Mouse (Mus musculus) gastrocnemius, adult 8-10 months (tissue): ENCODE data around the gene Prkcg. TPM values are rescaled to one million over a fixed set of nuclear protein-coding genes. Genes with fewer than 3 reads are reported as not detected.
A peak's percentile ranks its signal among the peaks of the same experiment; 100 is the strongest.
"Not testable (repeated sequence)": the region's sequence is repeated elsewhere in the genome, so short reads cannot be mapped to it uniquely, and the experiment has no call there.

Source experiments
- DNase-seq, 2 experiments: peaks; one replicate each; pipeline ENCODE4 v3.0.0; 2022; ENCODE audit warnings: low spot score in 2 of 2
- total RNA-seq, 4 experiments: library from RNA; stranded (reverse); gene quantifications; 2 replicates each; pipeline ENCODE4 v1.2.4; 2022

Prkcg gene
- under 1 TPM; 0.29 to 0.94 (median 0.67) TPM for total RNA-seq

DNA sequence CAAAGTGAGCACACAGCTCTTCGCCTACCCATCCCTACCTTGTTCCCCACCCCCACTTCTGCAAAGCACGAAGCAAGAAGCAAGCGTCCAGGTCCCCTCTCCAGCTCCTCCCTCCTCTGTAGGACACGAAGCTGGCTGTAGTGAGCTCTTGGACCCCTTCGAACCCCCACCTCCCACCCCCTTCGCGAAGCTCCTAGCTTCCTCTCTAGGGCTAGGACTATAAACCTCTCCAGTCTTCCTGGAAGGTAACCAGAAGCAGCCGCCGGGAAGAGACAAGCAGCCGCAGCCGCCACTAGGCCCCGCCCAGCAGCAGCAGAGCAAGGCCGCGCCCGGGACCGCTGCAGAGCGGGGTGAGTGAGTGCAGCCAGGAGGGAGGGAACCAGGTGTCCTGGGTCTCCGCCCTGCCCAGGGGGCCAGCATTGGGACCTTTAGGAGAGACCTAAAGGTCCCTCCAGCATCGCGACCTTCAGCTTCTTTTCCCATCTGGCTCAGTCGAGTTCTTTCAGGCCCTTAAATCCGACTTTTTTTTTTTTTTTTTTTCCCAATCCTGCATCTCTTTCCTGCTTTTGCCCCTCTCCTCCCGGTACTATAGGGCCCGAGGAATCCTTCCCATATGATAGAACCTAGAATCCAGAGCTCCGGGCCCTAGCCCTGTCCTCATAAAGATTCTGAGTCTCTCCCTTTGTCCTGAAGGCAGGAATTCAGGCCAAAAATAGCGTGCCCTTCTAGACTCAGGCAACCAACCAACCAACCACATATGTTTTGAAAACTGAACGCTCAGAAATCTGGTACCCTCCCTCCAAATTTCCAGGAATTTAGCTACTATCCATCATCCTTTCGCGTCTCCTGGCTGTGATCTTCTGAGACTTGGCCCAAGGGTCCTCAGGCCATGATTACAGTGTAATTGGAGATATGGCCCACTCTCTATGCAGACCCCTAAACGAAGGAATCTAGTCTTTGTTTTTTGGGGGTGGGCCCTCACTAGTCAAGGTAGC is at the start of gene Prkcg, which contains the start of gene Myadm:
Gene Prkcg, plus strand, starts transcription at position 204 of the 995 bp plus-strand sequence.
Gene Myadm, plus strand, starts transcription at position 105 of the 995 bp plus-strand sequence.
- DNase-seq, result peak; percentile 54 to 71

DNA sequence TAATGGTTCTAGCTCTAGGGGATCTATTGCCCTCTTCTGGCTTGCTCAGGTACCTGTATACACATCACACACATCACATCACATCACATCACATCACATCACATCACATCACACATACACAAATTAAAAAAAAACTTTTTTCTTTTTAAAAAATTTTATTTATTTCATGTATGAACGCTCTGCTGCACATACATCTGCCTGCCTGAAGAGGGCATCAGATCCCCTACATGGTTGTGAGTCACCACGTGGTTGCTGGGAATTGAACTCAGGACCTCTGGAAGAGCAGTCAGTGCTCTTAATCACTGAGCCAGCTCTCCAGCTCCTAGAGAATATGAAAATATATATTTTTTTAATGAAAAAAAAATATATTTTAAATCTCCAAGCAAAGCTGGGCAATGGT is 49.8 kb upstream of the Prkcg start:
- DNase-seq, result no peak

DNA sequence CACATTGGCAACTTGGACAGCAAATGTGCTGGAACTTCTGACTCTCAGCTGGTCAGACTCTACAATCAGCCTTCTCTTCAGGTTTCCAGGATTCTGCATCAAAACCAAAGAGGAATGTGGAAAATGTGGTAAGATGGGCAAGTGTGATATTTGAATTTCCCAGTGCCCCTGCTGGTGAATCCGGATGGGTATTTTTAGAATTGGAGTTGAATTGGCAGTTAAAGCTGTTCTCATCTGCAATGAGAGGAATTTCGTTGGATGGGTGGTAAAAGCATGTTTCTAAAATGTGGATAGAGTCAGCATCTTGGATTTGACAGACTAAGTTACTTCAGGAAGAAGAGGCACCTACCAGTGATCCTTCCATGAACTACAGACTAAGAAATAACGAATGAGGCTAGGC is 28.3 kb upstream of the Prkcg start:
- DNase-seq, result no peak

DNA sequence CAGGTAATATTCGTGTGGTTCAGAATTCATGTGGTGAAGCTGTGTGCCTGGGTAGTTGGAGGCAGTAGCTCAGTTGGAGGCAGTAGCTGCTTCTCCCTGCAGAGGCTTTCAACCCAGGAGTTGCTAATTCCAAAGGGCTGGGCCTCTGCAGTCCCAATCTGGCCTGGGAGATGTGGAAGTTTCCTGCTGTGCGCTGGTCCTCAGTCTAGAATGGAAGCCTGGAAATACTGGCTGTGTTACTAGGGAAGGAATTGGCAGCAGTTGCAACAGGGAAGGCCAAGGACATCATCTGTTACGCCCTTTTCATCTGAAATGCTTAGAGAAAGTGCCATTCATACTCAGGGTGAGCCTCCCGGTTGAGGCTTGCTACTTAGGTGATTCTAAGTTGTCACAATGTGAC is 27.5 kb upstream of the Prkcg start:
- no peak for DNase-seq

DNA sequence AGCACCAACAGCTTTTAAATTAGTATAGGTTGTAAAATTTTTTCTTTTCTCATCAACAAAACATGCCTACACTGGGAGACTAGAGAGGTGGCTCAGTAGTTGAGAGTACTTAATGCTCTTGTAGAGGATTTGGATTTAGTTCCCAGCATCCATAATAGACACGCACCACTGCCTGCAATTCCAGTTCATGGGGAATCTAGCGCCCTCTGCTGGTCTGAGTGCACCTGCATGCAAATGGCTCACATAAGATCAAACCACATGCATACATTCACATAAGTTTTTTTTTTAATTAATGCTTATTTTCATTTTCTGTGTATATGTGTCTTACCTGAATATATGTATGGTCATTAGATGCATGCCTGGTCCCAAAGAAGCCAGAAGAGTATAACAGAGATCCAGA is 26.2 kb upstream of the Prkcg start:
- DNase-seq, result no peak

DNA sequence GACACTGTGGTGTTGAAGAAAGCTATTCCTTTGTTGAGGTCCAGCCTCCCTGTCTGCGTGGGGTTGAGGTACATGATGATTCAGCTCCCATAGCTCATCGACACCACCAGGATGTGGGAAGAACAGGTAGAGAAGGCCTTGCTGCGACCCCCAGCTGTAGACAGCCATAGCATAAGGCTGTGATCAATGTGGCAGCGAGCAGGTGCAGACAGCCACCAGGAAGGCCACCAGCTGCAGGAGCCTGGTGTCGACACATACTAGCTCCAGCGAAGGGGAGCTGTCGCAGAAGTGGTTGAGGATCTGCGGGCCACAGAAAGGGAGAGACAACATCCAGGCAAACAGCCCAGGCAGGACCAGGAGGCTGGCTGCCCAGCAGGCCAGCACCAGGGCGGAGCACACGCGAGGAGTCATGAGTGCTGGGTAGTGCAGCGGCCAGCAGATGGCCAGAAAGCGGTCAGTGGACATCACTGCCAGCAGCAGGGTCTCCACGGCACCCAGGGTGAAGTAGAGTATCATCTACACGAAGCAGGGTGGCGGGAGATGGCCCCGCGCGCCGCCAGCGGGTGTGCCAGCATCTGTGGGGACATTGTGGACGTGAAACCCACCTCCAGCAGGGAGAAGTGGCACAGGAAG is 24.5 kb upstream of the Prkcg start:
- no peak for DNase-seq

DNA sequence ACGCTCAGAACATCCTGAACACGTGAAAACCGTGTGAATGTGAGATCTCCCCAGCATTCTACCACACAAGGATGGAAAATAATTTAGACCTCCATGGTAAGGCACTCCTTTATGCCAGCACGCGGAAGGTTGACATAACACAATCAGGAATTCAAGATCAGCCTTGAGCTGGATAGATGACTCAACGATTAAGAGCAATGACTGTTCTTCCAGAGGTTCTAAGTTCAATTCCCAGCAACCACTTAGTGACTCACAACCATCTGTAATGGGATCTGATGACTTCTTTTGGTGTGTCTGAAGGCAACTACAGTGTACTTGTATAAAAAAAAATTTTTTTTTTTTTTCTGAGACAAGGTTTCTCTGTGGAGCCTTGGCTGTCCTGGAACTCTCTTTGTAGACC is 23.7 kb upstream of the Prkcg start:
- no peak for DNase-seq

DNA sequence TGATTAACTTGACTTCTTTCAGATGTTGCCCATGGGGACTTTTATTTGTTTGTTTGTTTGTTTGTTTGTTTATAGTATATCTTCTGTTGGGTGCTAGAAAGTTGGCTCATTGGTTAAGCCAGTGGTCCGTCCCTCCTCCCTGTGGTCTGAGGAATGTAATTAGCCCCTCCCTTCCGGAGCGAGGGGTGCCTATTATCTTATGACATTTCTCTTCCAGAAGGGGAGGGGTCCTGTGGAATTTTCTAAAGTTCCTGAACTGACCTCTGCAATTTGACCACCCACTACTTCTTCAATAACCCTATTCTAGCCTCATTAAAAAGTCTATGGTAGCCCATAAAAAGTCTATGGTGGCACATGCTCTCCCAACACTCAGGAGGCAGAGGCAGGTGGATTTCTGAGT is 21.7 kb upstream of the Prkcg start:
- no peak for DNase-seq

DNA sequence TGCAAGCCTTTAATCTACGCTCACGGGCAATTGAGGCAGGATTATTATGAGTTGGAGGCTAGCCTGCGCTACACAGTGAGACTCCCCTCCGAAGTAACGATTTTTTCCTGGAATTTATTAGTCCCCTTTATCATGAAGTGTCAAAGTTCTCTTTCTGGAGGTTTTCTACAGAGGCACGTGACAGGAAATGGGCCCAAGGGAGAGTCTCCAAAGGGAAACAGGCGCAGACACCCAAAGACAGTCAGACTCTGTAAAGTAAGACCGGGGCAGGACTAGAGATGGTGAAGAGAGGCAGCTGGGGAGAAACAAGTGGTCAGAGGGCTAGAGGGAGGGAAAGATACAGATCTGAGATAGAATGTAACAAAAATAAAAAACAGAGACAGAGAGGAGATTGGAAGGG is 21.1 kb upstream of the Prkcg start:
- DNase-seq, result no peak

DNA sequence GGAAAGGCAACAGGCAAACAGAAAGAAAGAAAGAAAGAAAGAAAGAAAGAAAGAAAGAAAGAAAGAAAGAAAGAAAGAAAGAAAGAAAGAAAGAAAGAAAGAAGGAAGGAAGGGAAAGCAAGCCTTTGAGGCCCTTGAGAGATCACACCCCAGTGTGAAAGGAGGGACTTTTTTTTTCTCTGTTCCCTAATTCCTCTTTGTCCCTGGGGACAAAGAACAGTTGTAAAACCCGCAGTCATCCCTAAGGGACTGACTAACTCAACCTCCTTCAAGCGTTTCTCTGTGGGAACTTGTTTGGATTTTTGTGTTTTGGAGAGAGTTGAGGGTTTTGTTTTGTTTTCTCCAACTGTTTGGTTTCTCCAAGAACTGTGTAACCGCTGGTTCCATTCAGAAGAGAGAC is 20.7 kb upstream of the Prkcg start:
- no peak for DNase-seq

DNA sequence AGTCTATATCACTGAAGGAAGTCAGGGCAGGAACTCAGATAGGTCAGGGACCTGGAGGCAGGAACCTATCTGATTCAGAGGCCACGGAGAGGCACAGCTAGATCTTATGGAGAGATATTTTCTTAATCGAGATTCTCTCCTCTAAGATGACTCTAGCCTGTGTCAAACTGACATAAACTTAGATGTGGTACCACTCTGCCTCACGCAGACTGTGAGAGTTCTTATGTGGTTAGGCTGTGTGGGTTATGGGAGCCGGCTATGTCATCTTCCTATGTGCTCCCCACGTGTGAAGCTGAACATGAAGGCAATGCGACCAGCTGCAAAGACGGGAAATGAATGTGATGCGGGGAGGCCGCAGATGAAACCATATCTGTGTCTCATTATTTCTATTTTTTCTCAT is 16.8 kb upstream of the Prkcg start:
- DNase-seq, result no peak

DNA sequence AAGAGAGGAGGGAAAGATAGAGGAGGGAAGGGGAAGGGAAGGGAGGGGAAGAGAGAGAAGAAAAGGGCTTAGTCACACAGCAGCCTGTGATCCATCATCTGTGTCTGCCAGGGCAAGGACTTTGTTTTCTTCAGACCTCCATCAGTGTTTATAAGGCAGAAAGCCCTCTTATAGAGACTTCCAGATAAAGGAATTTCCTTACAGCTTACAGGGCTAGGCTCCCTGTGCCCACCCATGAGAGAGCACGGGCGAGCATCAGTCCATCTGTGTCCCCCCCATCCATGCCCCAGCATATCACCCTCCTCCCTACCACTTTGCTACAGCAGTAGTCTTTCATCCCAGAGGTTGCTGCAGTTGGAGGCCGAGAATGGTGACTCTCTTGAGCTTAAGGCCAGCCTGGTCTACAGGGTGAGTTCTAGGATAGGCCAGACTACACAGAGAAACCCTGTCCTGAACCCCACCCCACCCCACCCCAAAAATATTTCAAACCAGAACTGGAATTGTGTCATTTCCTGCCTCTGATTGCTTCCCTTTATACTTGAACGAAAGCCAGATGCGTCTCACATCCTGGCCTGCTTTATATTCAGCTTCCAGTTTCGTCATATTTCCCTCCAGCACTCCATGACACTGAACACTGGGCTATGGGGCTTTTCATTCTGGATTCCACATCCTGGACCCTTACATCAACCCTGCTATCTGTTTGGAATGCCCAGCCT is 13.4 kb upstream of the Prkcg start:
- DNase-seq, result no peak

DNA sequence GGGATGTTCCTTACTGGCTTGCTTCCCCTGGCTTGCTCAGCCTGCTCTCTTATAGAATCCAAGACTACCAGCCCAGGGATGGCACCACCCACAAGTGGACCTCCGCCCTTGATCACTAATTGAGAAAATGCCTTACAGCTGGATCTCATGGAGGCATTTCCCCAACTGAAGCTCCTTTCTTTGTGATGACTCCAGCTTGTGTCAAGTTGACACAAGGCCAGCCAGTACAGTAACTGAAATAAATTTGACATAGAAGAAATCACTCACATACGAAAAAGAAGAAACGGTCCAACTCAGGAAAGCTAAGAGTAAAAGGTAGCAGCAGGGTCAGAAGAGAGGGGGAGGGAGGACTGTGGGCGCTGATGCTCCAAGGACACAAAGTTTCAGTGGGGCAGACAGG is 12.2 kb upstream of the Prkcg start:
- DNase-seq, result not testable (repeated sequence)

DNA sequence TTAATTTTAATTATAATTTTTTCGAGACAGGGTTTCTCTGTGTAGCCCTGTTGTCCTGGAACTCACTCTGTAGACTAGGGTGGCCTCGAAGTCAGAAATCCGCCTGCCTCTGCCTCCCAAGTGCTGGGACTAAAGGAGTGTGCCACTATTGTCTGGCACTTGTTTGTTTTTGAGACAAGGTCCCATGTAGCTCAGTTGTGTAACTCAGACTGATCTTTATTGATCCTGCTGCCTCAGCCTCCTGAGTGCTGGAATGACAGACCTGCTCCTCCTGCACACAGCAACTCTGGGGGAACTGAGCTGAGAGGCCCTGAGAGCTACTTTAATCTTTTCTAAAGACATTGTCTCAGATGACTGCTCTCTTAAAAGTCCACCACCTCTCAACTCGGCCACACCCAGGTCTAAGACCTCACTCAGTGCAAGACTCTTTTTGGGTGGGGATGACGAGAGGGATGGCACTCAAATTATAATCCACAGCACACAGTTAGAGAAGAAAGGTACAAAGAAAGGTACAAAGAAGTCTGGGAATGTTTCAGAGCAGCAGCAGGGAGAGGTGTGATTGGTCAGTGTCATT is 8.8 kb upstream of the Prkcg start:
- DNase-seq, result no peak

DNA sequence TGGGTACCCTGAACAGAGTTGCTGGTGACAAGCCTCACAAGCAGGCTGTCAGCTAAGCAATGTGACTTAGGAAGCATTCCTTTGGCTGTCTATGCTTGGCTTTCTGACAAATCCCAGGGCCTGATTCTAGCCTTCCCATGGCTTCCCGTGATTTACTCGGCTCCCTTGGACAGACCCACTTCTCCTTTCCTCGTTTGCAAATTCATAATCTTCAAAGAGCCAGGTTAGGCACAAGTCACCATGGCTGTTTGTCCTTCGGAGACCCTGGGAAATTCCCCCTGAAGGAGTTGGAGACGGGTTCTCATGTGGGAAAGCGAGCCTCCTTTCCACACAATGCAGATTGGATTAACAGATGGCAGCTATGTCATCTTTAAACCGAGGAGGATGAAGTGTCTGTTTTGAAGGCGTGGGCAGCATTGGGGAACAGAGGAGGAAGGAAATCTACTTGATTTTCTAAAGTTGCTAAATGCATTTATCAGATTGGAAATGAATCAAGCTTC is 8.3 kb upstream of the Prkcg start:
- DNase-seq, result no peak

DNA sequence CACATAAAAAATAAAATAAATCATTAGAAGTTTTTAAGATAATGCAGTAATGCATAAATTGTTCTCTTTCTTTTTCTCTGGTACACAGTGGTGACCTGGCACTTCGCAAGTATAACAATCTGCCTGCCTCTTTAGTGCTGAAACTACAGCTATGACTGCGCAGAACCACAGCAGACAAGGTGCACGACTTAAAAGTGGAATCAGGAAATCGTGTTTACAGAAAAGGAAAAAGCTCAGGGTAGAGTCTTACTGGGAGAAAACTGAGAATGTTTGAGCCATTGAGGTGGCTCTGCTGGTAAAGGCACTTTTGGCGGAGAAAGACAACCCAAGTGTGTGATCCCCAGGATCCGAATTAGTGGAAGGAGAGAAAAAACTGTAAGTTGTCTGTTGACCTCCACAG is 7.2 kb upstream of the Prkcg start:
- DNase-seq, result no peak

DNA sequence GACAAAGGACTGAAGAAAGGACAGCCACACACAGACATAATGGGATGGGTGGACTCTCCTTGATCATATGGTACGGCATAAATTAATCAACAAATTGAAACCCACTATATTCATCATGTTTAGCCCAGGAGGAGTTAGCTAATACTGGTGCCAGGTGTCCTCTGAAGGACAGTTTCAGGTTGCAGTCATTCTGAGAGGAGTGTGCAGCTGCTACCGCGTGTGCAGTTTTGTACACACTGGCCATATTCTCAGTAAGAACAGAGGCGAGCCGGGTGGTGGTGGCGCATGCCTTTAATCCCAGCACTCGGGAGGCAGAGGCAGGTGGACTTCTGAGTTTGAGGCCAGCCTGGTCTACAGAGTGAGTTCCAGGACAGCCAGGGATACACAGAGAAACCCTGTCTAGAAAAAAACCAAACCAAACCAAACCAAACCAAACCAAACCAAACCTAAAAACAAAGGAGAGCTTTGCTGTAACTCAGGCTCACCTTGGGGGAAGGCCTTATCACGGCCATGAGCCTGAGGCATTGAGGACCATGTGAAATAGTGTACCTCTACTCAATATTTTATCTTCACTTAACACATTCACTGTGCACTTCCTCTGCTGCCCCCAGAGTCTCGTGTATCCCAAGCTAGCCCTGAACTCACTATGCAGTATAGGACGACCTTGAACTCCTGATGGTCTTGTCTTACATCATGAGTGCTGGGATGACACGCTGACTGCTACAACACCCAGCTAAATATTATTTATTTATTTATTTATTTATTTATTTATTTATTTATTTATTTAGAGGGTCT is 5.7 kb upstream of the Prkcg start:
- DNase-seq, result no peak

DNA sequence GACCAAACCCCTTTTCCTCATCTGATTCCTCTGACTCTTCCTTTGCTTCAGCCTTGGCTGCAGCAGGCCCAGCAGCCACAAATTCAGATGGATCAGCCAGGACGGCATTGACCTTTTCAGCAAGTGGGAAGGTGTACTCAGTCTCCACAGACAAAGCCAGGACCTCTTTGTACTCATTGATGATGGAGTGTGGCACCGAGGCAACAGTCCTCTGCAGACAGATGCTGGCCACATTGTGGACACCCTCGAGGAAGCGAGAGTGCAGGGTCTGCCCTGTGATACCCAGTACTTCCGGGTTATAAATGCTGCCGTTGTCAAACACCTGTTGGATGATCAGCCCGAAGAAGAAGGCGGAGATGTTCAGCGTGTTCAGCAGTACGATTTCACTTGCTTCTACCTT is 4.4 kb upstream of the Prkcg start:
- no peak for DNase-seq

DNA sequence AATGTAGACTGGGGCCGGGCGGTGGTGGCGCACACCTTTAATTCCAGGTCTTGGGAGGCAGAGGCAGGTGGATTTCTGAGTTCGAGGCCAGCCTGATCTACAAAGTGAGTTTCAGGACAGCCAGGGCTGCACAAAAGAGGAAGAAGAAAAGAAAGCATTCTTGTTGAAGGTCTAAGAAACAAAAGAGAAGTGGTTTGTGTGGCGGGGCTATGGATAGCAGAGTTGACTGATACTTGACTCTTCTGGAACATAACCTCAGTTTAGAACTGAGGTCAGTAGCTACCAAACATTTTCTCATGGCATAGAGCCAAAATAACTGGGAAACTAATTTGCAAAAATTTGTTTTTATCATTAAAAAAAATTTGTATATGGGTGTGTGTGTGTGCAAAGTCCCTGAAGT is 2.9 kb upstream of the Prkcg start:
- no peak for DNase-seq

DNA sequence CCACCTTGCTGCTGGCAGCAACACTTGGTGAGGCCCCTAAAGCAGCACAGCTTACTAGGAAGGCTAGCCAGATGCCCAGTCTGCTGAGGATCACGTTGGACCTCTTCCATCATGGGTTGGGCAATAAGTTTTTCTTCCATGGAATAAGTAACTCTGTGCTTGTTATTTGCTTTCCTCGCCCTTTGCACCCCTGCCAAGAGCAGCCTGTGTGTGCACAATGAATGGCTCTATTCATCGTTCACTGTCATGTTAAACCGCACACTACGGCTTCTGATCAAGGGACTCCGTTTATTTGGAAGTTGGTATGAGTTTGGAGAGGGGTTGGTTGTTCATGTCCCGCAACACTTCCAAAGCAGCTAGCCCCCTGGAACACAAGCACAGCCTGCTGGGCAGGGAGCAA is 1.8 kb upstream of the Prkcg start:
- no peak for DNase-seq
